Mouse (Mus musculus) hindbrain, embryonic 10.5 days (tissue): ENCODE measurements around the gene Sdk1. TPM values are rescaled to one million over a fixed set of nuclear protein-coding genes. Genes with fewer than 3 reads are reported as not detected.

ENCODE experiments used
- DNase-seq: peaks from one replicate; pipeline ENCODE4 v3.0.0-alpha.2; 2017; ENCODE audit warnings: low spot score
- H3K27ac ChIP-seq: fragments of 300-500 bp; sonication (generic); 2 replicates; pipeline ENCODE4 v1.5.1; 2016; ENCODE audit warnings: mild to moderate bottlenecking, moderate library complexity
- H3K27me3 ChIP-seq: fragments of 300-500 bp; sonication (generic); 2 replicates; pipeline ENCODE4 v1.6.1; 2016; ENCODE audit warnings: mild to moderate bottlenecking; ENCODE audit not compliant: poor library complexity, insufficient read depth, severe bottlenecking
- H3K36me3 ChIP-seq: fragments of 300-500 bp; sonication (generic); 2 replicates; pipeline ENCODE4 v1.6.1; 2016; ENCODE audit warnings: mild to moderate bottlenecking, moderate library complexity
- H3K4me1 ChIP-seq: fragments of 300-500 bp; sonication (generic); replicated peaks from 2 replicates; pipeline ENCODE4 v1.6.1; 2016; ENCODE audit warnings: mild to moderate bottlenecking
- H3K4me3 ChIP-seq: fragments of 300-500 bp; sonication (generic); 2 replicates; pipeline ENCODE4 v1.5.1; 2016; ENCODE audit warnings: mild to moderate bottlenecking, moderate library complexity
- H3K9me3 ChIP-seq: fragments of 300-500 bp; sonication (generic); 2 replicates; pipeline ENCODE4 v1.6.1; 2016; ENCODE audit warnings: mild to moderate bottlenecking, moderate library complexity
- WGBS: fragments of 180-500 bp; shearing (Covaris S2); methylation state at CpG from one replicate; pipeline ENCODE4 v1.1.7; 2016; 5-methylcytosine and 5-hydroxymethylcytosine counted together
- polyA plus RNA-seq: library from polyadenylated mRNA; unstranded; fragments of >200 nt; fragmentation: Nextera tagmentation; extraction: Ambion mirVana; gene quantifications from 2 replicates; pipeline ENCODE4 v1.2.1, GENCODE M21; 2016

Gene Sdk1
- polyA plus RNA-seq, 1 experiment from 2014 or later, result 0.99 TPM

GRCm38 (mm10) chr5:141768761-141769515, 527.6 kb downstream of the Sdk1 start:
- Histone ChIP-seq H3K36me3 (no peaks in the 10 kb centered on the region), H3K27ac (no peak overlapping the region), H3K27me3 (no peaks in the 10 kb centered on the region), H3K4me3 (no peak overlapping the region), H3K4me1 (no peaks in the 10 kb centered on the region), H3K9me3 (peaks cover 6% of the 10 kb centered on the region; the same call in 1 of the 2 replicates)
- no peak for DNase-seq
- WGBS, result 80% methylated on average over 10 of the region's 10 CpGs

GRCm38 (mm10) chr5:141771516-141771915, 530.2 kb downstream of the Sdk1 start:
- DNase-seq, result no peak
- Histone ChIP-seq H3K36me3 (no peaks in the 10 kb centered on the region), H3K9me3 (peaks cover 6% of the 10 kb centered on the region; the same call in 1 of the 2 replicates), H3K4me1 (no peaks in the 10 kb centered on the region), H3K27me3 (no peaks in the 10 kb centered on the region), H3K4me3 (no peak overlapping the region), H3K27ac (no peak overlapping the region)
- WGBS, result 96% methylated on average over 3 of the region's 3 CpGs

DNA sequence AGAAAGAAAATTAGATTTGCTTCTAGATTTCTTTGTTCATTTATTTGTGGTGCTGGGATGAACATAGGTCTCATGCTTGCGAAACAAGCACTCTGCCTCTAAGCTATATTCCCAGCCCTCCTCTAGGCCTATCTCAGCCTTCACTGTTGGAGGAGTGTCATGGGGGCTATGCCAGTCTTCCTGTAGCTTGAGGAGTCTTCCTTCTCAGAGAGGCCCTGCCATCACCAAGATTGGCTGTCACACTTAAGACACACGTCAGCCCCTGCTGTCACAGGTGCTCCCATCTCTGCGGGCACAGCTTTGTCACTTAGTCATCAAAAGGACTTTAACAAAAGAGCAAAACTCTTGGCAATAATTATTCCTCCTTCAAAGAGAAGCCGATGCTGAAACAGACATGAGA, 536.9 kb downstream of the Sdk1 start:
- 86% methylated on average over 4 of the region's 4 CpGs for WGBS

GRCm38 (mm10) chr5:141781142-141781541, 539.9 kb downstream of the Sdk1 start:
- no peaks in the 10 kb centered on the region for H3K9me3 ChIP-seq
- no peak overlapping the region for H3K27ac ChIP-seq
- DNase-seq, result no peak
- H3K4me3 ChIP-seq, result no peak overlapping the region
- no peaks in the 10 kb centered on the region for H3K4me1 ChIP-seq
- no peaks in the 10 kb centered on the region for H3K27me3 ChIP-seq
- H3K36me3 ChIP-seq, result no peaks in the 10 kb centered on the region
- WGBS, result 92% methylated on average over 2 of the region's 2 CpGs

More for the DNA sequence above, 536.9 kb downstream of the Sdk1 start:
- Histone ChIP-seq H3K27me3 (no peaks in the 10 kb centered on the region), H3K4me1 (no peaks in the 10 kb centered on the region), H3K27ac (no peak overlapping the region), H3K4me3 (no peak overlapping the region), H3K9me3 (peaks cover 6% of the 10 kb centered on the region; the same call in 1 of the 2 replicates), H3K36me3 (no peaks in the 10 kb centered on the region)
- DNase-seq, result no peak

- H3K27me3 ChIP-seq, result no peaks in the 10 kb centered on the region
- H3K4me1 ChIP-seq, result no peaks in the 10 kb centered on the region
- no peaks in the 10 kb centered on the region for H3K36me3 ChIP-seq
- 92% methylated on average over 5 of the region's 5 CpGs for WGBS
- DNase-seq, result no peak
- H3K9me3 ChIP-seq, result no peaks in the 10 kb centered on the region
- no peak overlapping the region for H3K4me3 ChIP-seq
- no peak overlapping the region for H3K27ac ChIP-seq
Measured at GRCm38 (mm10) chr5:141782330-141782729, 541.0 kb downstream of the Sdk1 start.

GRCm38 (mm10) chr5:141783516-141783915, 542.2 kb downstream of the Sdk1 start:
- Histone ChIP-seq H3K27ac (no peak overlapping the region), H3K4me3 (no peak overlapping the region), H3K4me1 (no peaks in the 10 kb centered on the region), H3K36me3 (no peaks in the 10 kb centered on the region), H3K27me3 (no peaks in the 10 kb centered on the region), H3K9me3 (no peaks in the 10 kb centered on the region)
- no peak for DNase-seq
- 93% methylated on average over 7 of the region's 7 CpGs for WGBS

GRCm38 (mm10) chr5:141793926-141794325, 552.6 kb downstream of the Sdk1 start:
- no peaks in the 10 kb centered on the region for H3K27me3 ChIP-seq
- no peaks in the 10 kb centered on the region for H3K9me3 ChIP-seq
- no peak overlapping the region for H3K4me3 ChIP-seq
- H3K36me3 ChIP-seq, result no peaks in the 10 kb centered on the region
- WGBS, result 96% methylated on average over 4 of the region's 4 CpGs
- H3K4me1 ChIP-seq, result no peaks in the 10 kb centered on the region
- no peak overlapping the region for H3K27ac ChIP-seq
- no peak for DNase-seq

DNA sequence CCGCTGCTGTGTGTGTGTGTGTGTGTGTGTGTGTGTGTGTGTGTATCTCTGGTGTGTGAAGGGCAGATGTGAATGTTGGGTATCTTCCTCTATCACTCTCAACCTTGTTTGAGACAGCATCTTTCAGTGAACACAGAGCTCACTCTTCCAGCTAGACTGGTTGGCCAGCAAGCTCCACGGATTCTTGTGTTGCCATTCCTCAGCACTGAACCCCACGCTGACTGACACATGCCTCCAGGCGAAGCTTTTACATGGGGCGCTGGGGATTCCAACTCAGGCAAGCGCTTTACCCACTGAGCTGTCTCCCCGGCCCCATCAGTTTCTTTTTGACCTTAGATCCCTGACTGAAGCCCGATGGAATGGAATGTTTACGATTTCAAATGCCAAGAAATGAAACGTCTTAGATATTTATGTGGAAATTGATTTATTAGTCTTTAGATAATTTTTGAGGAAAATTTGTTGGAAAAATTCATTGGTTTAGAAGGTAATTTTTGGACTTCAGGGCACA, 582.6 kb downstream of the Sdk1 start:
- WGBS, result 71% methylated on average over 10 of the region's 10 CpGs

DNA sequence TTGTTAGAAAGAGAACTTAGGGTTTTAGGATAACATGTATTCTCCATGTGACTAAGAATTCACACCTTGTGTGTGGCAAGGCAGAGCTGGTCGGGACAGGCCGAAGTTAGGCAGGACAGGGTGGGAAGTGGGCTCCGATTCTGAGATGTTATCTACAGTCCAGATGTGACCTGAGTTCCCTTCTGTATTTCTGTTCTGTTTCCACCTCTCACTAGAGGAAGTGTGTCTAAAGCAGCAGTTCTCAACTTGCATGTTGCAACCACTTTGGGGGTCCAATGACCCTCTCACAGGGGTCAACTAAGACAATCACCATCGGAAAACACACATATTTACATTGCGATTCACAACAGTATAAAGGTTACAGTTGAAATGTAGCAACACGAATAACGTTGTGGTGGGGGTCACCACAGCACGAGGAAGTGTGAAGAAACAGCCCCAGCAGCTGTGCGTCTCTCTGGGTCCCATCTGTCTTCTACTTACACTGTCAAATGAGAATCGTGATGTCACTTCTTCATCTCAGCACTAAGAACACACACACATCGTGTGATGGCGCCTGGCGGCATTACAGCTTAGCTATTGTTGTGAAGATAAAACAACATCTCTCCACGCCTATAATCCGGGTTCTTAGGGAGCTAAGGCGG, 583.6 kb downstream of the Sdk1 start:
- Histone ChIP-seq H3K27ac (no peak overlapping the region), H3K4me3 (no peak overlapping the region)
- no peak for DNase-seq

More for the DNA sequence above, 582.6 kb downstream of the Sdk1 start:
- Histone ChIP-seq H3K4me1 (peaks cover 4% of the 10 kb centered on the region), H3K27me3 (no peaks in the 10 kb centered on the region), H3K4me3 (no peak overlapping the region), H3K36me3 (no peaks in the 10 kb centered on the region), H3K9me3 (no peaks in the 10 kb centered on the region), H3K27ac (no peak overlapping the region)
- DNase-seq, result no peak

GRCm38 (mm10) chr5:141835566-141835965, 594.3 kb downstream of the Sdk1 start:
- no peak overlapping the region for H3K4me3 ChIP-seq
- 44% methylated on average over 6 of the region's 6 CpGs for WGBS
- H3K9me3 ChIP-seq, result no peaks in the 10 kb centered on the region
- H3K27me3 ChIP-seq, result 0 out of 2 replicates have a peak, but pooled peaks cover 7% of the 10 kb centered on the region
- H3K36me3 ChIP-seq, result no peaks in the 10 kb centered on the region
- no peak overlapping the region for H3K27ac ChIP-seq
- H3K4me1 ChIP-seq, result peaks cover 27% of the 10 kb centered on the region
- DNase-seq, result no peak

More for the DNA sequence above, 583.6 kb downstream of the Sdk1 start:
- H3K27me3 ChIP-seq, result no peaks in the 10 kb centered on the region
- H3K4me1 ChIP-seq, result no peaks in the 10 kb centered on the region
- 83% methylated on average over 16 of the region's 16 CpGs for WGBS
- no peaks in the 10 kb centered on the region for H3K9me3 ChIP-seq
- no peaks in the 10 kb centered on the region for H3K36me3 ChIP-seq

DNA sequence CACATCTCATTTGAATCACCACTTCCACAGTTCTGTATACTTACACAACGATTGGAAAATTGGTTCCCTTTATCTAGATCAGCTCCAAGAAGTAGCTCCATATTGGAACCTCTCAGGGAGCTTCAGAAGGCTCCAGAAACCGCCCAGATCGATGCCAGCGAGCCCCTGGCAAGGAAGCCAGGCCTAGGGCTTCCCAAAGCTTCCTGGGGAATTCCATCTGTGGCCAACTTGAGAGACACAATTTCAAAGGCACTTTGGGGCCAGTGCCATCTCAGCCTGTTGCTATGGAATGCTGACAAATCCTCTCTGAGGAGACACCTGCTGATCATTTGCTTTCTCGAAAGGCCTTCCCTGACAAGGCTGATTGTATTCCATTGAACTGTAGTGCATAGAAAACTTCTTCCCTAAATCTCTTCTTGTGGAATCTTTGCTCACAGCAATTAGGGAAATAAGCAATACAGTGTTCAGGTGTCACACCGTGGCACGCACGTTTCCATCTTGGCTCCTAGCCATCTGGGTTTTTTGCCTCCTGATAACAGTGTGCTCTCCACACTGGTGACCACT, 595.7 kb downstream of the Sdk1 start:
- Histone ChIP-seq H3K36me3 (no peaks in the 10 kb centered on the region), H3K4me1 (peaks cover 27% of the 10 kb centered on the region), H3K27me3 (0 out of 2 replicates have a peak, but pooled peaks cover 7% of the 10 kb centered on the region), H3K9me3 (no peaks in the 10 kb centered on the region), H3K27ac (no peak overlapping the region), H3K4me3 (no peak overlapping the region)
- no peak for DNase-seq
- WGBS, result 58% methylated on average over 8 of the region's 8 CpGs

- WGBS, result 92% methylated on average over 4 of the region's 4 CpGs
- DNase-seq, result no peak
- H3K36me3 ChIP-seq, result no peaks in the 10 kb centered on the region
- no peaks in the 10 kb centered on the region for H3K4me1 ChIP-seq
- no peaks in the 10 kb centered on the region for H3K9me3 ChIP-seq
- no peak overlapping the region for H3K27ac ChIP-seq
- H3K4me3 ChIP-seq, result no peak overlapping the region
- H3K27me3 ChIP-seq, result no peaks in the 10 kb centered on the region
Measured at GRCm38 (mm10) chr5:141844701-141845100, 603.4 kb downstream of the Sdk1 start.

- H3K36me3 ChIP-seq, result no peaks in the 10 kb centered on the region
- 88% methylated on average over 4 of the region's 4 CpGs for WGBS
Measured at GRCm38 (mm10) chr5:141847686-141848085, 606.4 kb downstream of the Sdk1 start.

More at GRCm38 (mm10) chr5:141847686-141848085, 606.4 kb downstream of the Sdk1 start:
- no peaks in the 10 kb centered on the region for H3K27me3 ChIP-seq
- H3K4me1 ChIP-seq, result peaks cover 8% of the 10 kb centered on the region
- H3K4me3 ChIP-seq, result no peak overlapping the region
- DNase-seq, result no peak
- no peaks in the 10 kb centered on the region for H3K9me3 ChIP-seq
- no peak overlapping the region for H3K27ac ChIP-seq
